ENCODE assay signal across 13 mouse cellular contexts in genomic region chr5:144189327-144189726, GRCm38 (mm10). TPM values are rescaled to one million over a fixed set of nuclear protein-coding genes. Genes with fewer than 3 reads are reported as not detected.
A peak's percentile ranks its signal among the peaks of the same experiment; 100 is the strongest.
DNase-seq lines count a peak whose midpoint lies in the region; ATAC-seq and TF ChIP-seq lines count a peak whose summit lies in the region.
"Had no signal": no experiment of that assay in that cellular context is flagged by ENCODE, and none has a peak within 500 bp of the region (broad histone marks: within the 10 kb centered on the region; RNA-seq: fewer than 3 reads in every experiment).

No protein-coding gene starts in this region.

- 52% methylated on average over 7 of the region's 7 CpGs for WGBS in heart, embryonic 11.5 days (ENCODE audit: insufficient replicate concordance)
- WGBS in intestine, embryonic 15.5 days, result 68% methylated on average over 7 of the region's 7 CpGs
- WGBS in intestine, postnatal 0 days, result 79% methylated on average over 7 of the region's 7 CpGs
- WGBS in liver, embryonic 12.5 days (ENCODE audit: insufficient replicate concordance), result 56% methylated on average over 7 of the region's 7 CpGs

- DNase-seq in heart, postnatal 36 days, result no peak
- DNase-seq in CH12.LX (ENCODE audit: extremely low read depth), result no peak
- DNase-seq in yolk sac, embryonic 10.5 days (ENCODE audit: low spot score), result no peak
- DNase-seq in spleen, postnatal 36 days (ENCODE audit: low spot score in 2 of 2), result no peak
- DNase-seq: cerebellum, adult 11-12 months; gastrocnemius, postnatal 36 days had no signal

- no peak for ATAC-seq in heart, embryonic 11.5 days (replicated peaks; ENCODE audit: insufficient number of reproducible peaks, low FRiP score, low TSS enrichment)
- ATAC-seq in intestine, embryonic 15.5 days, result peak; percentile 27; the same call in 1 of the 2 replicates
- no peak for ATAC-seq in intestine, postnatal 0 days
- ATAC-seq in liver, embryonic 12.5 days, result no peak

- dilution Hi-C loops in CH12.LX (cut with MboI; ENCODE audit: extremely low pct_ligation_motif_present, extremely low pct_unique_long_range_greater_than_20kb, low sequenced_read_pairs), result no loop called here

- no peak overlapping the region for H3K9ac ChIP-seq in heart, embryonic 11.5 days (ENCODE audit: low read depth, low read length)
- no peak overlapping the region for H3K9ac ChIP-seq in intestine, embryonic 15.5 days
- H3K9ac ChIP-seq in intestine, postnatal 0 days (ENCODE audit: low read depth, low read length), result no peak overlapping the region
- H3K9ac ChIP-seq in CH12.LX (ENCODE audit: insufficient read depth, low read depth), result no peak overlapping the region
- H3K9ac ChIP-seq in liver, embryonic 12.5 days, result no peak overlapping the region
- H3K9ac ChIP-seq: embryonic facial prominence, embryonic 15.5 days had no signal

- H3K27ac ChIP-seq in heart, embryonic 11.5 days (ENCODE audit: low read depth, low read length), result no peak overlapping the region
- no peak overlapping the region for H3K27ac ChIP-seq in intestine, embryonic 15.5 days
- H3K27ac ChIP-seq in intestine, postnatal 0 days (ENCODE audit: low read depth, low read length), result no peak overlapping the region
- no peak overlapping the region for H3K27ac ChIP-seq in CH12.LX (ENCODE audit: insufficient read depth, low read depth)
- H3K27ac ChIP-seq in liver, embryonic 12.5 days, result no peak overlapping the region
- H3K27ac ChIP-seq: embryonic facial prominence, embryonic 15.5 days; midbrain, embryonic 12.5 days; neural tube, embryonic 12.5 days had no signal

- H3K27me3 ChIP-seq in heart, embryonic 11.5 days (ENCODE audit: control insufficient read depth, insufficient read depth, low read length), result no peaks in the 10 kb centered on the region
- no peaks in the 10 kb centered on the region for H3K27me3 ChIP-seq in intestine, embryonic 15.5 days (replicated peaks)
- no peaks in the 10 kb centered on the region for H3K27me3 ChIP-seq in intestine, postnatal 0 days (replicated peaks; ENCODE audit: control insufficient read depth, insufficient read depth, low read length)
- no peaks in the 10 kb centered on the region for H3K27me3 ChIP-seq in CH12.LX (replicated peaks)
- no peaks in the 10 kb centered on the region for H3K27me3 ChIP-seq in liver, embryonic 12.5 days (replicated peaks)
- H3K27me3 ChIP-seq: embryonic facial prominence, embryonic 15.5 days; neural tube, embryonic 12.5 days had no signal

- intact Hi-C loops in heart, postnatal 36 days (cut with DNase I), result no loop called here

- H3K9me3 ChIP-seq in heart, embryonic 11.5 days (replicated peaks; ENCODE audit: control insufficient read depth, low read length), result no peaks in the 10 kb centered on the region
- H3K9me3 ChIP-seq in intestine, embryonic 15.5 days, result no peaks in the 10 kb centered on the region
- H3K9me3 ChIP-seq in intestine, postnatal 0 days (ENCODE audit: control insufficient read depth), result no peaks in the 10 kb centered on the region
- no peaks in the 10 kb centered on the region for H3K9me3 ChIP-seq in CH12.LX (replicated peaks; ENCODE audit: low read length)
- no peaks in the 10 kb centered on the region for H3K9me3 ChIP-seq in liver, embryonic 12.5 days (replicated peaks)
- H3K9me3 ChIP-seq: embryonic facial prominence, embryonic 15.5 days; midbrain, embryonic 12.5 days; neural tube, embryonic 12.5 days had no signal

- in situ Hi-C loops in CH12.LX (cut with MboI; ENCODE audit: low pct_ligation_motif_present, low pct_unique_long_range_greater_than_20kb, low sequenced_read_pairs), result no loop called here

- no peak for TF ChIP-seq RAD21 in CH12.LX (IDR thresholded peaks at IDR 0.05; ENCODE audit: low read depth, low read length)

- peaks cover 5% of the 10 kb centered on the region for H3K36me3 ChIP-seq in heart, embryonic 11.5 days (ENCODE audit: control insufficient read depth, insufficient read depth, low read length)
- peaks cover 10% of the 10 kb centered on the region for H3K36me3 ChIP-seq in intestine, embryonic 15.5 days
- peaks cover 22% of the 10 kb centered on the region for H3K36me3 ChIP-seq in intestine, postnatal 0 days (ENCODE audit: control insufficient read depth, insufficient read depth)
- H3K36me3 ChIP-seq in CH12.LX (replicated peaks in 1 of 2; ENCODE audit: control insufficient read depth in 1 of 2, insufficient read depth in 1 of 2, low read length in 1 of 2), result peaks cover 12 to 53% of the 10 kb centered on the region in 2 experiments
- H3K36me3 ChIP-seq in liver, embryonic 12.5 days, result peaks cover 32% of the 10 kb centered on the region

- no peak for TF ChIP-seq CTCF in intestine, postnatal 0 days (IDR thresholded peaks at IDR 0.05; ENCODE audit: low read depth)
- TF ChIP-seq CTCF in CH12.LX (conservative IDR thresholded peaks at IDR 0.05 in 1 of 2, IDR thresholded peaks at IDR 0.05 in 1 of 2; ENCODE audit: low read depth in 2 of 2, low read length in 2 of 2), result no peak

- TF ChIP-seq POLR2A in CH12.LX (IDR thresholded peaks at IDR 0.05; ENCODE audit: low read depth, low read length), result no peak

- no peak overlapping the region; the same call in 1 of the 2 replicates for H3K4me3 ChIP-seq in heart, embryonic 11.5 days (ENCODE audit: low read depth, low read length)
- no peak overlapping the region for H3K4me3 ChIP-seq in intestine, embryonic 15.5 days (replicated peaks)
- no peak overlapping the region for H3K4me3 ChIP-seq in intestine, postnatal 0 days (ENCODE audit: low read depth, low read length)
- H3K4me3 ChIP-seq in CH12.LX (replicated peaks in 1 of 3; ENCODE audit: low read depth in 2 of 3, low read length in 2 of 3, poor library complexity in 1 of 3), result no peak overlapping the region
- no peak overlapping the region for H3K4me3 ChIP-seq in liver, embryonic 12.5 days
- H3K4me3 ChIP-seq: neural tube, embryonic 12.5 days had no signal

- peak overlapping the region; percentile 69 for H3K4me2 ChIP-seq in heart, embryonic 11.5 days
- H3K4me2 ChIP-seq in intestine, embryonic 15.5 days (replicated peaks), result peak overlapping the region; percentile 70; the same call in 1 of the 2 replicates
- H3K4me2 ChIP-seq in intestine, postnatal 0 days (replicated peaks; ENCODE audit: low read depth), result no peak overlapping the region
- H3K4me2 ChIP-seq in CH12.LX (ENCODE audit: insufficient read depth, low read depth, poor library complexity, severe bottlenecking), result no peak overlapping the region
- peak overlapping the region; percentile 72 for H3K4me2 ChIP-seq in liver, embryonic 12.5 days

- peaks cover 23% of the 10 kb centered on the region for H3K4me1 ChIP-seq in heart, embryonic 11.5 days (ENCODE audit: control insufficient read depth, insufficient read depth, low read length)
- peaks cover 12% of the 10 kb centered on the region for H3K4me1 ChIP-seq in intestine, embryonic 15.5 days (replicated peaks)
- H3K4me1 ChIP-seq in intestine, postnatal 0 days (replicated peaks; ENCODE audit: control insufficient read depth, insufficient read depth, low read length), result peaks cover 4% of the 10 kb centered on the region; the same call in 1 of the 2 replicates
- H3K4me1 ChIP-seq in CH12.LX (ENCODE audit: control insufficient read depth in 1 of 2, insufficient read depth in 2 of 2), result peaks cover 26 to 47% of the 10 kb centered on the region in 2 experiments
- H3K4me1 ChIP-seq in liver, embryonic 12.5 days, result peaks cover 31% of the 10 kb centered on the region

- no peaks in the 10 kb centered on the region for H3K79me2 ChIP-seq in CH12.LX (replicated peaks; ENCODE audit: control insufficient read depth, extremely low read depth, insufficient read depth, poor library complexity, severe bottlenecking)

- no peak for TF ChIP-seq EP300 in CH12.LX (IDR thresholded peaks at IDR 0.05; ENCODE audit: low read length)

TF ChIP-seq in CH12.LX, 34 proteins besides CTCF, POLR2A, EP300 and RAD21 (continues in another document):
- TF ChIP-seq NELFE (IDR thresholded peaks at IDR 0.05; ENCODE audit: low read depth, low read length) (no peak), MEF2A (IDR thresholded peaks at IDR 0.05; ENCODE audit: borderline replicate concordance, low read depth, low read length) (0 out of 2 replicates have a peak, but pooled peaks have one; percentile 22), ZC3H11A (IDR thresholded peaks at IDR 0.05; ENCODE audit: low read depth, low read length) (no peak), UBTF (IDR thresholded peaks at IDR 0.05; ENCODE audit: low read depth, low read length) (no peak), ZMIZ1 (IDR thresholded peaks at IDR 0.05; ENCODE audit: low read depth, low read length) (no peak; the same call in 1 of the 2 replicates), MYC (IDR thresholded peaks at IDR 0.05; ENCODE audit: low read depth, low read length) (peak; percentile 58), BHLHE40 (IDR thresholded peaks at IDR 0.05; ENCODE audit: low read depth, low read length) (peak; percentile 61)

RNA-seq across cellular contexts. Expression of gene Bhlha15, which starts 0.8 kb away (rescaled TPM):
- polyA plus RNA-seq in heart, embryonic 11.5 days (2014; fragmentation: Nextera tagmentation; extraction: Ambion mirVana), result 0.63 and 0.79 TPM in 2 replicates
- total RNA-seq in heart, postnatal 36 days (2021), result not detected
- polyA plus RNA-seq in intestine, embryonic 15.5 days (2015; fragmentation: Nextera tagmentation; extraction: Ambion mirVana), result 7.6 and 15.3 TPM in 2 replicates
- polyA plus RNA-seq in intestine, postnatal 0 days (2015; fragmentation: Nextera tagmentation; extraction: Ambion mirVana), result 0.13 and 0.16 TPM in 2 replicates
- total RNA-seq in CH12.LX (2012; rRNA removed) (6.1 and 9.1 TPM in 2 replicates), CH12.LX (2014; rRNA removed) (0.90 and 1.00 TPM in 2 replicates)
- 4.0 TPM in 2 replicates for polyA plus RNA-seq in CH12.LX (2012; ENCODE audit: insufficient read length, low read depth)
- polyA plus RNA-seq in liver, embryonic 12.5 days (2016; fragmentation: Nextera tagmentation; extraction: Ambion mirVana), result 0.86 and 0.94 TPM in 2 replicates
- total RNA-seq: gastrocnemius, postnatal 36 days had no signal
- polyA plus RNA-seq: midbrain, embryonic 12.5 days had no signal

RNA-seq across cellular contexts. Expression of gene Tecpr1, which starts 34.1 kb away (rescaled TPM):
- 12.1 and 13.2 TPM in 2 replicates for polyA plus RNA-seq in heart, embryonic 11.5 days (2014; fragmentation: Nextera tagmentation; extraction: Ambion mirVana)
- 10 to 100 TPM; 27.0 to 31.8 TPM for total RNA-seq in heart, postnatal 36 days (2021)
- 17.3 and 19.9 TPM in 2 replicates for polyA plus RNA-seq in intestine, embryonic 15.5 days (2015; fragmentation: Nextera tagmentation; extraction: Ambion mirVana)
- polyA plus RNA-seq in intestine, postnatal 0 days (2015; fragmentation: Nextera tagmentation; extraction: Ambion mirVana), result 10.7 and 12.5 TPM in 2 replicates
- 5.3 and 6.0 TPM in 2 replicates for total RNA-seq in CH12.LX (2012; rRNA removed)
- total RNA-seq in CH12.LX (2014; rRNA removed), result 2.2 and 2.8 TPM in 2 replicates
- polyA plus RNA-seq in CH12.LX (2012; ENCODE audit: insufficient read length, low read depth), result 5.8 and 6.2 TPM in 2 replicates
- 4.8 TPM in 2 replicates for polyA plus RNA-seq in liver, embryonic 12.5 days (2016; fragmentation: Nextera tagmentation; extraction: Ambion mirVana)

RNA-seq across cellular contexts. Expression of gene Bri3, which starts 54.9 kb away (rescaled TPM):
- polyA plus RNA-seq in heart, embryonic 11.5 days (2014; fragmentation: Nextera tagmentation; extraction: Ambion mirVana), result 108 and 110 TPM in 2 replicates
- 100 to 1,000 TPM; 129 to 137 TPM for total RNA-seq in heart, postnatal 36 days (2021)
- 130 and 133 TPM in 2 replicates for polyA plus RNA-seq in intestine, embryonic 15.5 days (2015; fragmentation: Nextera tagmentation; extraction: Ambion mirVana)
- 313 and 341 TPM in 2 replicates for polyA plus RNA-seq in intestine, postnatal 0 days (2015; fragmentation: Nextera tagmentation; extraction: Ambion mirVana)
- 18.0 and 20.3 TPM in 2 replicates for total RNA-seq in CH12.LX (2012; rRNA removed)
- total RNA-seq in CH12.LX (2014; rRNA removed), result 9.3 and 12.6 TPM in 2 replicates
- polyA plus RNA-seq in CH12.LX (2012; ENCODE audit: insufficient read length, low read depth), result 41.7 and 44.0 TPM in 2 replicates
- polyA plus RNA-seq in liver, embryonic 12.5 days (2016; fragmentation: Nextera tagmentation; extraction: Ambion mirVana), result 37.7 and 40.3 TPM in 2 replicates

Comparison
In these comparisons a context has a peak if more than half of its experiments do, and no peak if none do; other contexts are left out.
1. H3K4me2 ChIP-seq: peak in heart, embryonic 11.5 days (single experiment), intestine, embryonic 15.5 days (single experiment) and liver, embryonic 12.5 days (single experiment); none in intestine, postnatal 0 days (single experiment) and CH12.LX (single experiment).